Mouse (Mus musculus) olfactory bulb, adult 2 months (tissue): ENCODE results near the gene Slc25a47.

Source experiments
- CTCF ChIP-seq: fragments of 200-500 bp; IDR thresholded peaks from 2 replicates; pipeline ENCODE4 v1.5.1; 2012; ENCODE audit warnings: low read depth, mild to moderate bottlenecking, low read length, moderate library complexity; ENCODE audit not compliant: insufficient read depth
- POLR2A ChIP-seq: fragments of 200-500 bp; IDR thresholded peaks from 2 replicates; pipeline ENCODE4 v1.6.1; 2012; ENCODE audit warnings: mild to moderate bottlenecking, low read depth, low read length, moderate library complexity; ENCODE audit not compliant: insufficient read depth

DNA sequence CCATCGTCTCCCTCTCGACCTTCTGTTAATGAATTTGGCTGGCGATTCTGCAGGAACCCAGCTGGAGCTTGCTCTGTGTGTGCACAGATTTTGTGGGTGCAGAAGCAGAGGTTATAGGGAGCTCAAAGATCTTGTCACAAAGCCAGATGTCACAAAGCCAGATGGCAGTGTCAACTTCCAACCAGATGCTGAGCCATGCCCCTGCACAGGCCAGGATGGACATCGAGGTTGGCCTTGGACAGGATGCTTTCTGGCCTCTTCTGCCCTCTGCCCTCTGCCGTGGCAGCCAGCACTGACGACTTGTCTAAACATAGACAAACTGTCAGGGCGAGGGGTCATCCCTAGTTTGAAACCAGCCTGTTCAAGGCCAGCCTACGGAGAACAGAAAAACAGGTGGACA lies 14.3 kb downstream of the Slc25a47 start:
- no peak for TF ChIP-seq POLR2A
- TF ChIP-seq CTCF: no peak
